Mouse (Mus musculus) forebrain, postnatal 0 days (tissue): ENCODE measurements at regions not wholly inside any gene's neighbourhood (a gene's known extent, or its start where the extent isn't known, plus 50 kb on each side); places are given as distances from the start of the nearest gene placed in this dataset.

Source experiments
- ATAC-seq: fragments of 200-750 bp; cut with Nextera tagmentation; 2 replicates; pipeline ENCODE4 v1.8.0; 2017; ENCODE audit warnings: mild to moderate bottlenecking, moderate library complexity
- DNase-seq: peaks from one replicate; pipeline ENCODE4 v3.0.0-alpha.2; 2015
- H3K27ac ChIP-seq: fragments of 300-500 bp; sonication (generic); 2 replicates; pipeline ENCODE4 v1.5.1; 2014; ENCODE audit warnings: low read depth, mild to moderate bottlenecking, antibody characterized with exemption, low read length, moderate library complexity, mixed read lengths
- H3K27me3 ChIP-seq: fragments of 300-500 bp; sonication (generic); 2 replicates; pipeline ENCODE4 v1.6.1; 2014; ENCODE audit warnings: mild to moderate bottlenecking, low read length, mixed read lengths; ENCODE audit not compliant: insufficient read depth
- H3K36me3 ChIP-seq: fragments of 300-500 bp; sonication (generic); 2 replicates; pipeline ENCODE4 v1.6.1; 2014; ENCODE audit warnings: mild to moderate bottlenecking, moderate library complexity; ENCODE audit not compliant: insufficient read depth
- H3K4me1 ChIP-seq: fragments of 300-500 bp; sonication (generic); 2 replicates; pipeline ENCODE4 v1.6.1; 2014; ENCODE audit warnings: antibody characterized with exemption; ENCODE audit not compliant: insufficient read depth
- H3K4me2 ChIP-seq: fragments of 300-500 bp; sonication (generic); 2 replicates; pipeline ENCODE4 v1.6.1; 2014; ENCODE audit warnings: low read depth, mild to moderate bottlenecking, moderate library complexity
- H3K4me3 ChIP-seq: fragments of 300-500 bp; sonication (generic); 2 replicates; pipeline ENCODE4 v1.5.1; 2014; ENCODE audit warnings: low read depth, low read length, mixed read lengths
- H3K9ac ChIP-seq: fragments of 300-500 bp; sonication (generic); 2 replicates; pipeline ENCODE4 v1.6.1; 2014; ENCODE audit warnings: mild to moderate bottlenecking
- H3K9me3 ChIP-seq: fragments of 300-500 bp; sonication (generic); 2 replicates; pipeline ENCODE4 v1.6.1; 2016; ENCODE audit warnings: low read length
- CTCF ChIP-seq: sonication (generic); IDR thresholded peaks from 2 replicates; pipeline ENCODE4 v1.5.1; 2016; ENCODE audit warnings: antibody characterized with exemption, control low read depth, low read depth
- WGBS: fragments of 180-500 bp; shearing (Covaris S2); extraction: QIAGEN DNeasy Blood & Tissue Kit; methylation state at CpG from one replicate; pipeline ENCODE4 v1.1.7; 2014; 5-methylcytosine and 5-hydroxymethylcytosine counted together

DNA sequence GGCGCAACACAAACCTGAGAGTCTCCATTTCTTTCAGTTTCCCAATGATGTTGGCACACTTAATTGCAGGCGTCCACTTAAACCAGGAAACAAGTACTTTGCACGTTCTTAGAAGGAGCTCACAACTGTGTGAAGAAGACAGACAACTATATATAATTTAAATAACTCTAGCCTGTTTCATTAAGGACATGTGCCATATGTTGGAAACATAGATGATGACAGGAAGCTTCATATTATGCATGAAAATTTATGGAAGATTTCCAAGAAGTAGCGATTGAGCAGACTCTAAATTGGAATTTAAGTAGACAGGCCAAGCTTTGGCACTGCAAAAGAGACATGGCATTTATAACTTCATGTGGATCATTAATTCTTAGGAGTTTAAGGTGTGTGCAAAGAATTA, 1504.1 kb downstream of the Epha7 start:
- DNase-seq (no peak), ATAC-seq (no peak)
- TF ChIP-seq CTCF, result no peak
- 64% methylated on average over 4 of the region's 4 CpGs for WGBS
- Histone ChIP-seq H3K36me3 (no peaks in the 10 kb centered on the region), H3K27me3 (no peaks in the 10 kb centered on the region), H3K9ac (no peak overlapping the region), H3K27ac (no peak overlapping the region), H3K4me2 (no peak overlapping the region), H3K4me3 (no peak overlapping the region), H3K4me1 (peaks cover 5% of the 10 kb centered on the region; the same call in 1 of the 2 replicates), H3K9me3 (no peaks in the 10 kb centered on the region)

DNA sequence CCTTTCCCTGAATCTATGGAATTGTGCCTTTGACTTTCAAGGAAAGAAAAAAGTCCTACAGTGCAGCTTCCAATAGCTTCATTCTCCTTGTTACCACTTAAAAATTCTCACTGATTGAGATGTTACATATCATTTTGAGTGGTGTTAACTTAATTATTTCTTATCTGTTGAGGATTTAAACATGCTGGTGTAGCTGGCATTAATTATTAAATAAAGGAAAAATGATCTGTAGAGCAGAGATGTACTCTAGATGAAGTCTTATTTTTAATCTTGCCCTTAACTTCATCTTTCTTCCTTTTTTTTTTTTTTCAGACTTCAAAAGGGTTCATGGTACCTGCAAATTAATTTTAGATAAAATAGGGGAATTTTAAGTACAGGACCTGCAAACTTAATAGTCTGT, 1507.1 kb downstream of the Epha7 start:
- no peaks in the 10 kb centered on the region for H3K27me3 ChIP-seq
- no peaks in the 10 kb centered on the region for H3K4me1 ChIP-seq
- no peaks in the 10 kb centered on the region for H3K9me3 ChIP-seq
- no peak overlapping the region for H3K4me2 ChIP-seq
- no peak for DNase-seq
- H3K9ac ChIP-seq, result no peak overlapping the region
- H3K27ac ChIP-seq, result no peak overlapping the region
- TF ChIP-seq CTCF, result no peak
- no peak overlapping the region for H3K4me3 ChIP-seq
- no peak for ATAC-seq
- H3K36me3 ChIP-seq, result no peaks in the 10 kb centered on the region

DNA sequence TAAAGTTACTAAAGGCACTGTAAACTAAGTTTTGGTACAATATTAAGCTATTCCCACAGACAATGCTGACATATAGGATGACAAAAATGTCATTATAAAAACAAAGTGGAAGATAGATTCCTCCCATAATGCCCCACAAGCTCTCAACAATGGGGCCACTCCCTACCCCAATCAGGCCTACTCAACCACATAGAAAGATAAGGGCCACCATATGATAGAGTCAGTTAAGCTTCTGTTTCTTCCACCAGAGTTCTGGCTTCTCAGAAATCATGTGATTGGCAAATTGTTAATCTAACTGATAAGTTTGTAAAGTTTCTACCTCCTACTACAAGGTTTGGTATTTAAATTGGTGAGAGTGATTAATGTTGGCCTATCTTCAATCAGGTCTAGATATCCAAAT, 1534.6 kb downstream of the Epha7 start:
- no peak overlapping the region for H3K27ac ChIP-seq
- H3K4me3 ChIP-seq, result no peak overlapping the region
- H3K36me3 ChIP-seq, result no peaks in the 10 kb centered on the region
- no peak for DNase-seq
- no peak overlapping the region for H3K4me2 ChIP-seq
- no peak overlapping the region for H3K9ac ChIP-seq
- no peaks in the 10 kb centered on the region for H3K9me3 ChIP-seq
- no peaks in the 10 kb centered on the region for H3K27me3 ChIP-seq
- ATAC-seq, result no peak
- TF ChIP-seq CTCF, result no peak
- H3K4me1 ChIP-seq, result no peaks in the 10 kb centered on the region
